Mouse (Mus musculus) urinary bladder, adult 18-20 months (tissue): ENCODE measurements at regions not wholly inside any gene's neighbourhood (a gene's known extent, or its start where the extent isn't known, plus 50 kb on each side); places are given as distances from the start of the nearest gene placed in this dataset.
"Not testable (repeated sequence)": the region's sequence is repeated elsewhere in the genome, so short reads cannot be mapped to it uniquely, and the experiment has no call there.

Experiments
- DNase-seq, 2 experiments: peaks; one replicate each; pipeline ENCODE4 v3.0.0; 2022; ENCODE audit warnings: low spot score in 2 of 2, mixed read lengths in 2 of 2

- no peak for DNase-seq
Measured at GRCm38 (mm10) chr14:16074089-16074488, 175.0 kb upstream of the Ngly1 start.

GRCm38 (mm10) chr14:16079096-16079495 is 170.0 kb upstream of the Ngly1 start:
- no peak for DNase-seq

- DNase-seq, result not testable (repeated sequence)
Measured at GRCm38 (mm10) chr14:16087231-16087630, 161.8 kb upstream of the Ngly1 start.

- no peak for DNase-seq
Measured at GRCm38 (mm10) chr14:16092391-16093132, 156.5 kb upstream of the Ngly1 start.

GRCm38 (mm10) chr14:16093133-16093505 is 156.0 kb upstream of the Ngly1 start:
- no peak for DNase-seq

GRCm38 (mm10) chr14:16109414-16109813 is 139.7 kb upstream of the Ngly1 start:
- no peak for DNase-seq

GRCm38 (mm10) chr14:16132672-16133071 is 116.4 kb upstream of the Ngly1 start:
- no peak for DNase-seq

- DNase-seq, result no peak
Measured at GRCm38 (mm10) chr14:16133410-16133809, 115.7 kb upstream of the Ngly1 start.

GRCm38 (mm10) chr14:16136187-16136586 is 112.9 kb upstream of the Ngly1 start:
- no peak for DNase-seq

GRCm38 (mm10) chr14:16144299-16144698 is 104.8 kb upstream of the Ngly1 start:
- no peak for DNase-seq

- no peak for DNase-seq
Measured at GRCm38 (mm10) chr14:16146811-16147210, 102.3 kb upstream of the Ngly1 start.

- no peak for DNase-seq
Measured at GRCm38 (mm10) chr14:16151815-16152214, 97.3 kb upstream of the Ngly1 start.

- DNase-seq, result no peak
Measured at GRCm38 (mm10) chr14:16152702-16153101, 96.4 kb upstream of the Ngly1 start.

- no peak for DNase-seq
Measured at GRCm38 (mm10) chr14:16155106-16155505, 94.0 kb upstream of the Ngly1 start.

- DNase-seq, result no peak
Measured at GRCm38 (mm10) chr14:16170226-16170625, 78.9 kb upstream of the Ngly1 start.

GRCm38 (mm10) chr14:16172261-16172660 is 76.8 kb upstream of the Ngly1 start:
- no peak for DNase-seq

- DNase-seq, result no peak
Measured at GRCm38 (mm10) chr14:16173292-16173691, 75.8 kb upstream of the Ngly1 start.

GRCm38 (mm10) chr14:16178227-16178626 is 70.9 kb upstream of the Ngly1 start:
- no peak for DNase-seq

- DNase-seq, result no peak
Measured at GRCm38 (mm10) chr14:16181822-16182221, 67.3 kb upstream of the Ngly1 start.

- no peak for DNase-seq
Measured at GRCm38 (mm10) chr14:16185246-16185645, 63.8 kb upstream of the Ngly1 start.
